Mouse (Mus musculus) left cerebral cortex, adult 11 months (tissue): ENCODE measurements around the gene Fbxo47.
"Not testable (repeated sequence)": the region's sequence is repeated elsewhere in the genome, so short reads cannot be mapped to it uniquely, and the experiment has no call there.

Experiments
- DNase-seq: peaks from one replicate; pipeline ENCODE4 v3.0.0; 2022; ENCODE audit warnings: low spot score

The Fbxo47 gene

GRCm38 (mm10) chr11:97880362-97880761 lies 3.6 kb downstream of the Fbxo47 start:
- DNase-seq, result no peak

GRCm38 (mm10) chr11:97877341-97877740 lies 6.6 kb downstream of the Fbxo47 start:
- no peak for DNase-seq

- DNase-seq, result no peak
These were observed 9.6 kb downstream of the Fbxo47 start for GRCm38 (mm10) chr11:97874396-97874795.

GRCm38 (mm10) chr11:97872378-97872777 lies 11.6 kb downstream of the Fbxo47 start:
- not testable (repeated sequence) for DNase-seq

- peak; percentile 27 for DNase-seq
These were observed 16.4 kb downstream of the Fbxo47 start for GRCm38 (mm10) chr11:97867591-97867990.

GRCm38 (mm10) chr11:97866091-97866888 lies 17.7 kb downstream of the Fbxo47 start:
- no peak for DNase-seq

- DNase-seq, result no peak
These were observed 18.5 kb downstream of the Fbxo47 start for GRCm38 (mm10) chr11:97865421-97865820.

- no peak for DNase-seq
These were observed 21.8 kb downstream of the Fbxo47 start for GRCm38 (mm10) chr11:97862148-97862547.

- DNase-seq, result no peak
These were observed 28.5 kb downstream of the Fbxo47 start for GRCm38 (mm10) chr11:97855473-97855872.

- no peak for DNase-seq
These were observed 32.4 kb downstream of the Fbxo47 start for GRCm38 (mm10) chr11:97851601-97852000.

GRCm38 (mm10) chr11:97850367-97850766 lies 33.6 kb downstream of the Fbxo47 start:
- DNase-seq, result no peak

GRCm38 (mm10) chr11:97842001-97842400 lies 42.0 kb downstream of the Fbxo47 start:
- no peak for DNase-seq

- DNase-seq, result peak; percentile 87
These were observed 42.8 kb downstream of the Fbxo47 start for GRCm38 (mm10) chr11:97840991-97841661.

GRCm38 (mm10) chr11:97840539-97840954 lies 43.4 kb downstream of the Fbxo47 start, which contains the start of gene B230217C12Rik:
B230217C12Rik (plus strand) TSS chr11:97840780.
- DNase-seq, result no peak

GRCm38 (mm10) chr11:97840135-97840490 lies 43.8 kb downstream of the Fbxo47 start:
- no peak for DNase-seq

GRCm38 (mm10) chr11:97839441-97840134 lies 44.4 kb downstream of the Fbxo47 start:
- no peak for DNase-seq

GRCm38 (mm10) chr11:97838779-97839440 lies 45.0 kb downstream of the Fbxo47 start:
- DNase-seq, result no peak

GRCm38 (mm10) chr11:97837641-97838149 lies 46.3 kb downstream of the Fbxo47 start:
- no peak for DNase-seq

GRCm38 (mm10) chr11:97837051-97837450 lies 46.9 kb downstream of the Fbxo47 start:
- not testable (repeated sequence) for DNase-seq

GRCm38 (mm10) chr11:97836541-97836940 lies 47.4 kb downstream of the Fbxo47 start:
- DNase-seq, result no peak

GRCm38 (mm10) chr11:97833352-97833751 lies 50.6 kb downstream of the Fbxo47 start:
- no peak for DNase-seq

- no peak for DNase-seq
These were observed 52.0 kb downstream of the Fbxo47 start for GRCm38 (mm10) chr11:97832001-97832400.
